Mouse (Mus musculus): Measurements from ENCODE around the gene Nol10.

- no peak for TF ChIP-seq EP300 (IDR thresholded peaks at IDR 0.05; ENCODE audit: insufficient read depth, low read depth, low read length)
- TF ChIP-seq POLR2A (IDR thresholded peaks at IDR 0.05; ENCODE audit: insufficient read depth, low read depth, low read length), result no peak
- no peak for TF ChIP-seq CTCF (IDR thresholded peaks at IDR 0.05)
Observed at GRCm38 (mm10) chr12:17299902-17300301, 48.4 kb upstream of the Nol10 start.
